Mouse (Mus musculus) 416B (cell line): Measurements from ENCODE around the gene Gm8909.
A peak's percentile ranks its signal among the peaks of the same experiment; 100 is the strongest.
"Not testable (repeated sequence)": the region's sequence is repeated elsewhere in the genome, so short reads cannot be mapped to it uniquely, and the experiment has no call there.

Experiments used
- DNase-seq: peaks from one replicate; pipeline ENCODE4 v3.0.0; 2011; ENCODE audit warnings: low read depth

The Gm8909 gene

GRCm38 (mm10) chr17:36168039-36168652 lies at the start of gene Gm8909:
TSS of gene Gm8909 (minus strand) at chr17:36168537.
- DNase-seq = no peak

GRCm38 (mm10) chr17:36215586-36215985 lies 47.2 kb upstream of the Gm8909 start:
- DNase-seq = no peak

- DNase-seq = no peak
These were observed 38.5 kb upstream of the Gm8909 start for GRCm38 (mm10) chr17:36206846-36207245.

GRCm38 (mm10) chr17:36205862-36206261 lies 37.5 kb upstream of the Gm8909 start:
- no peak for DNase-seq

GRCm38 (mm10) chr17:36205456-36205855 lies 37.1 kb upstream of the Gm8909 start:
- peak; percentile 68 for DNase-seq

- no peak for DNase-seq
These were observed 33.5 kb upstream of the Gm8909 start for GRCm38 (mm10) chr17:36201851-36202250.

- DNase-seq = peak; percentile 59
These were observed 30.0 kb upstream of the Gm8909 start for GRCm38 (mm10) chr17:36198317-36198716.

- no peak for DNase-seq
These were observed 26.1 kb upstream of the Gm8909 start for GRCm38 (mm10) chr17:36194471-36194870.

- peak; percentile 82 for DNase-seq
These were observed 25.3 kb upstream of the Gm8909 start for GRCm38 (mm10) chr17:36193546-36194141.

GRCm38 (mm10) chr17:36192371-36192770 lies 24.0 kb upstream of the Gm8909 start:
- DNase-seq = no peak

GRCm38 (mm10) chr17:36190169-36190507 lies 21.8 kb upstream of the Gm8909 start, which contains the start of gene H2-T3:
TSS of gene H2-T3 (minus strand) at chr17:36190287.
- DNase-seq = no peak

GRCm38 (mm10) chr17:36189491-36190168 lies 21.3 kb upstream of the Gm8909 start:
- no peak for DNase-seq

GRCm38 (mm10) chr17:36187540-36187939 lies 19.2 kb upstream of the Gm8909 start:
- DNase-seq = peak; percentile 22

GRCm38 (mm10) chr17:36182212-36182611 lies 13.9 kb upstream of the Gm8909 start:
- no peak for DNase-seq

GRCm38 (mm10) chr17:36179446-36179845 lies 11.1 kb upstream of the Gm8909 start:
- not testable (repeated sequence) for DNase-seq

- DNase-seq = not testable (repeated sequence)
These were observed 10.6 kb upstream of the Gm8909 start for GRCm38 (mm10) chr17:36178938-36179337.

- DNase-seq = not testable (repeated sequence)
These were observed 7.8 kb upstream of the Gm8909 start for GRCm38 (mm10) chr17:36176132-36176531.

GRCm38 (mm10) chr17:36170287-36170814 lies 2.0 kb upstream of the Gm8909 start:
- no peak for DNase-seq

- peak; percentile 25 for DNase-seq
These were observed 1.4 kb upstream of the Gm8909 start for GRCm38 (mm10) chr17:36169753-36170152.

GRCm38 (mm10) chr17:36169094-36169493 lies 757 bp upstream of the Gm8909 start:
- DNase-seq = not testable (repeated sequence)

GRCm38 (mm10) chr17:36167306-36168038 lies 865 bp downstream of the Gm8909 start:
- peak; percentile 14 for DNase-seq

- DNase-seq = not testable (repeated sequence)
These were observed 1.4 kb downstream of the Gm8909 start for GRCm38 (mm10) chr17:36166901-36167300.
